Mouse (Mus musculus): ENCODE measurements around the gene Il22.
"Not testable (repeated sequence)": the region's sequence is repeated elsewhere in the genome, so short reads cannot be mapped to it uniquely, and the experiment has no call there.

Il22 gene

DNA sequence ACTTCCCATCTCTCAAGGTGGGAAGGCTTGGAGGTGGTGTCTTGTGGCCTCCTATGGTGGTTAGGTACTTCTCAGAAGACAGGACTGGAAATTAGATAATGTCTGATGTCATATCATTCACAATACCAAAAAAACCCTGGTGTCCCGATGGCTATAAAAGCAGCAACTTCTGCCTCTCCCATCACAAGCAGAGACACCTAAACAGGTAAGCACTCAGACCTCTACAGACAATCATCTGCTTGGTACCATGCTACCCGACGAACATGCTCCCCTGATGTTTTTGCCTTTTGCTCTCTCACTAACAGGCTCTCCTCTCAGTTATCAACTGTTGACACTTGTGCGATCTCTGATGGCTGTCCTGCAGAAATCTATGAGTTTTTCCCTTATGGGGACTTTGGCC lies at the start of gene Il22:
TSS of gene Il22 (plus strand) at position 301 of the 400 bp plus-strand sequence.
- DNase-seq (ENCODE audit: low read depth, low spot score) = no peak

- DNase-seq (ENCODE audit: low read depth, low spot score) = no peak
Observed at GRCm38 (mm10) chr10:118155932-118156331, 48.8 kb upstream of the Il22 start.

GRCm38 (mm10) chr10:118161131-118161530 lies 43.6 kb upstream of the Il22 start:
- peak; percentile 90 for DNase-seq (ENCODE audit: low read depth, low spot score)

GRCm38 (mm10) chr10:118169212-118169611 lies 35.5 kb upstream of the Il22 start:
- no peak for DNase-seq (ENCODE audit: low read depth, low spot score)

- no peak for DNase-seq (ENCODE audit: low read depth, low spot score)
Observed at GRCm38 (mm10) chr10:118172416-118172815, 32.3 kb upstream of the Il22 start.

DNA sequence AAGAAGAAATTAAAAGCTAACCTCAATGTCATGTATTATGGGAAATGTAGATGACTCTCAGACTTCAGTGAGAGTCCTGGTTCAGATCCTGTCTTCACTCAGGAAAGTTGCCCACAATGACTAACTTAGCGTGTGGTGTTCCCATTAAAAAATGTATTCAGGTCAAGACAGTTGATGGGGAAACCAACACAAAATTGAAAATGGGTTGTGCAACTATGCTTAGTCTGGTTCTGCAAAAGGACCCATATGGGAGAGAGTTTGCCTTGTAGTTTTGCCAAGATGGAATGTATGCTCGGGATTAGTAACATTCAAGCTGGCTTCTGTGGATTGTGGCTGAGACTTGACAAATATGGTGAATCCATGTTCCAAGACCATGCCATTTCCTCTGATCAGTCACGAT lies 31.9 kb upstream of the Il22 start:
- DNase-seq (ENCODE audit: low read depth, low spot score) = peak; percentile 51

DNA sequence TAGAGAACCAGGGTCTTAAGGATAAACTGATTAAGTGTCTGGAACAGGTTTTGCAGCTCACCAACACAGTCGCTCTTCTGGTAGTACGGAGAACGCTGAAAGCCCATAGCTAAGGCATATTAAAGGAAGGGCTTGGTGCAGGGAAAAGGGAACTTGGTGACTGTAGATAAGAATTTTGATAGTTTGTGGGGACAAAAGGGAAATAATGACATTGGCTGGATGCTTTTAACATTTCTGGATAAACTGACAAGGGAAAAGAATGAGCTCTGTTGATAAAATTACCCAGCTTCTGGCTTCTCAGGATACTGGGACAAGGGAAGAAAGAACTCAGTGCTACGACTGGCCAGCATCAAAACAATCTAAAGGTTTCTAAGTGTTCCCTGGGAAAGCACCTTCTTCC lies 29.2 kb upstream of the Il22 start:
- not testable (repeated sequence) for DNase-seq (ENCODE audit: low read depth, low spot score)

DNA sequence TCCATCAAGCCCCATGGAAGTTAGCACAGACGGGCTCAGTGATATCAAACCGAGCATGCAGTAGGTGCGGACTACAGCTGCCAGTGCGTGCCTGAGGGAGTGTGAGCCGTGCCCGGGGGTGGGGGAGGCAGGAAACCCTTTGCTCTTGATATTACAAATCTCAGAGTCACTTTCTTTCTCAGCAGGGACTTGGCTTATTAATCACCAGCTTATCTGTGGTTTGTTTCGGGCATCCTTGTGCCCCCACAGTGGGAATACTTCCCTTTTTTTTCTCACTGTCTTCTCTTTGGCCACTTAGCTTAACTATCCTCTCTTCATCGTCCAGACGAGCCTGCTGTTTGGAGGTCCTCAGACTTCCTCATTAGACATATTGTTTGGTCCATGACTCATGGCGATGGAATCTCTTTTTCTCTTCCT lies 26.0 kb upstream of the Il22 start:
- DNase-seq (ENCODE audit: low read depth, low spot score) = no peak

DNA sequence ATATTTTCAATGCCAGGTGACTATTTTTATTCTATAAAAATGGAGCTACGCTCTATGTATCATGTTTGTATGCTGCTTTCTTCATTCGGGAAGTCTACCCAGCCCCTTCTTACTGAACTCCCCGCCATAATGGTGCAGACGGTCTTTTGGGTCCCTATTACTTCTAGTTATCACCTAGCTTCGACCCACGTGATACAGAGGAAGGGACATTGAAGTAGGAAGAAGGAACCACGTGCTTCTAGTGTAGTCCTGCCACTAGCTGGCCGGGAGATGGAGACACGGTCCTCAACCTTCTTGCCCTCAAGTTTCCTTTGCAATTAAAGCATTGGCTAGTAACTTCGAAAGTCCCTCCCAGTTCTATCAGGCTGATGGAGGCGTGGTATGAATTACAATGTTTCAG lies 25.5 kb upstream of the Il22 start:
- DNase-seq (ENCODE audit: low read depth, low spot score) = no peak

- not testable (repeated sequence) for DNase-seq (ENCODE audit: low read depth, low spot score)
Observed at GRCm38 (mm10) chr10:118195150-118195549, 9.6 kb upstream of the Il22 start.

DNA sequence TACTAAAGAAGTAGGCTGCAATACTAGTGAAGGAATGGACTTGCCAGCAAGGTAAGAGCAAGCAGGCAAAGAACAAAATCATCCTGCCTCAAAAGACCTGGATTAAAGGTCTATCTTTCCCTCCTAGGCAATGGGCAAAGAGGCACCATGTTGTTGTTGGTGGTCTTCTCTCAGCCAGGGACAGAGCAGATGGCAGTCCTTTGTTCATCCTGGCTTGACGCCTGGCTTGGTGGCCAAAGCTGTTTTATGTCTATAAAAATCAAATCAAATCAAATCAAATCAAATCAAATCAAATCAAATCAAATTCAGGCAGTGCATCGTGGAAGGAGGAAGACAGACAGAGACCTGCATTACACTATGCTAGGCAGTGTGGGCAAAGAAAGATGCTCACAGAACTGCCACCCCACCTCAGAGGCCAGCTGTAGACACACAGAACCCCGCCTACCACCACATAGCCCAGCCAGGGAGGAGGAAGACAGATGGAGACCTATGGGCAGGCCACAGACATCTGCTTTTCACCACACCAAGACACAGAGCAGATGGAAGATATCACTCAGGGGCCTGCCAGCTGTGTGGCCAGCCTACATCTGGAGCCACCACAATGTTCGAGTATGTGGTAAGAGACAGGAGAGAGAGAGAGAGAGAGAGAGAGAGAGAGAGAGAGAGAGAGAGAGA lies 11.1 kb downstream of the Il22 start:
- DNase-seq (ENCODE audit: low read depth, low spot score) = not testable (repeated sequence)

- DNase-seq (ENCODE audit: low read depth, low spot score) = not testable (repeated sequence)
Observed at GRCm38 (mm10) chr10:118227629-118228028, 22.9 kb downstream of the Il22 start.

- not testable (repeated sequence) for DNase-seq (ENCODE audit: low read depth, low spot score)
Observed at GRCm38 (mm10) chr10:118232607-118233006, 27.9 kb downstream of the Il22 start.

DNA sequence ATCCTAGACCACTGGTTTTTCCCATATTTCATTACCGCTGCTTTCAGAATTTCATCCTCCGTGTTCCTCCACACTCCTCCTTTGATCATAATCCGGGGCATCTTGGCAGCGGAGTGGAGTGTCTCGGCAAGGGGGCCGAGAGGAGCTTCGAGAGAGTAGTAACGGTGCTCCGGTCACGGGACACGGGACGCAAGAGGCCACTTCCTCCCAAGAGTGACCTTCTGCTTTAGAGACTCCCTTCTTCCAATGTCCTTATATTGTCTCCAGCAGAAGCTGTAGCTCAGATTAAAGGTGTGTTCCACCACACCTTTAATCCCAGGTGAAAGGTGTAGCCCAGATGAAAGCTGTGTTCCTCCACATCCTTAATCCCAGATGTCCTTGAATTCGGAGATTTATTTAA lies 35.9 kb downstream of the Il22 start, which contains the start of gene Gm32717:
TSS of gene Gm32717 (minus strand) at position 101 of the 400 bp plus-strand sequence.
- not testable (repeated sequence) for DNase-seq (ENCODE audit: low read depth, low spot score)

GRCm38 (mm10) chr10:118249006-118249595 lies 44.4 kb downstream of the Il22 start:
- not testable (repeated sequence) for DNase-seq (ENCODE audit: low read depth, low spot score)

DNA sequence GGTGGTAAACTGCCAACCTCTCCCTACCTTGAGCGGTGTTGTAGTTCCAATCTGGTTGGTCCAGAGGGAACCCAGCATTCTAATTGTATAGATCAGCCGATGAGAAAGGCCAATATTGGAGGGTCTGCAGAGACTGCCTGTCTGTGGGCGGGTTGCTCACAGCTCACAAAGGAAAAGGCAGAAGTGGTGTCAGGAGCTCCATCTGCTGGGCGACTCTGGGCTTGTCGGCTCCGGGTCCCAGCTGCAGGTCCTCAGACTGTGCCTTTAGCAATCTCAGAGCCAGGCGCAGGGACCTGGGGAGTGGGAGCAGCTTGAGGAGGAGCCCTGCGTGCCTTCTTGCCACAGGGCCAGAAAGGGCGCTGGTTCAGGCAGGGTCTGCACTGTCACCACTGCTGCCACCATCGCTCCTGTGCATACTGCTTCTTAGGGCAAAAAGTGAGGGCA lies 46.1 kb downstream of the Il22 start:
- DNase-seq (ENCODE audit: low read depth, low spot score) = no peak

GRCm38 (mm10) chr10:118258388-118258787 lies 53.6 kb downstream of the Il22 start, which contains the start of gene Gm32802:
TSS of gene Gm32802 (plus strand) at chr10:118258688.
- DNase-seq (ENCODE audit: low read depth, low spot score) = not testable (repeated sequence)
